Mouse (Mus musculus) liver, postnatal 0 days (tissue): Measurements from ENCODE around the gene Plch2. TPM values are rescaled to one million over a fixed set of nuclear protein-coding genes. Genes with fewer than 3 reads are reported as not detected.
A peak's percentile ranks its signal among the peaks of the same experiment; 100 is the strongest.

ENCODE experiments used
- ATAC-seq: fragments of 200-750 bp; cut with Nextera tagmentation; 2 replicates; pipeline ENCODE4 v1.8.0; 2017; ENCODE audit warnings: mild to moderate bottlenecking, moderate library complexity
- DNase-seq: peaks from one replicate; pipeline ENCODE4 v3.0.0-alpha.2; 2016
- H3K27ac ChIP-seq: fragments of 300-500 bp; sonication (generic); 2 replicates; pipeline ENCODE4 v1.5.1; 2014; ENCODE audit warnings: antibody characterized with exemption, moderate library complexity, mild to moderate bottlenecking, low read depth
- H3K27me3 ChIP-seq: fragments of 300-500 bp; sonication (generic); 2 replicates; pipeline ENCODE4 v1.6.1; 2014; ENCODE audit warnings: low read length, control low read depth, mixed read lengths; ENCODE audit not compliant: insufficient read depth
- H3K36me3 ChIP-seq: fragments of 300-500 bp; sonication (generic); replicated peaks from 2 replicates; pipeline ENCODE4 v1.6.1; 2014; ENCODE audit warnings: mild to moderate bottlenecking, control low read depth, low read length, moderate library complexity, mixed read lengths; ENCODE audit not compliant: insufficient read depth
- H3K4me1 ChIP-seq: fragments of 300-500 bp; sonication (generic); 2 replicates; pipeline ENCODE4 v1.6.1; 2014; ENCODE audit warnings: antibody characterized with exemption, mild to moderate bottlenecking, control low read depth; ENCODE audit not compliant: insufficient read depth
- H3K4me2 ChIP-seq: fragments of 300-500 bp; sonication (generic); 2 replicates; pipeline ENCODE4 v1.6.1; 2014; ENCODE audit warnings: low read depth, mild to moderate bottlenecking, low read length, moderate library complexity, mixed read lengths
- H3K4me3 ChIP-seq: fragments of 300-500 bp; sonication (generic); 2 replicates; pipeline ENCODE4 v1.5.1; 2014; ENCODE audit warnings: low read depth, low read length
- H3K9ac ChIP-seq: fragments of 300-500 bp; sonication (generic); replicated peaks from 2 replicates; pipeline ENCODE4 v1.6.1; 2014; ENCODE audit warnings: mild to moderate bottlenecking, moderate library complexity
- H3K9me3 ChIP-seq: fragments of 300-500 bp; sonication (generic); 2 replicates; pipeline ENCODE4 v1.6.1; 2016; ENCODE audit warnings: mild to moderate bottlenecking, control low read depth, low read length, mixed read lengths
- CTCF ChIP-seq: sonication (generic); IDR thresholded peaks from 2 replicates; pipeline ENCODE4 v1.5.1; 2016; ENCODE audit warnings: antibody characterized with exemption, low read depth
- EP300 ChIP-seq: IDR thresholded peaks from 2 replicates; pipeline ENCODE4 v1.6.1; 2016; ENCODE audit warnings: antibody characterized with exemption, low read depth, mild to moderate bottlenecking
- WGBS: fragments of 180-500 bp; shearing (Covaris S2); extraction: QIAGEN DNeasy Blood & Tissue Kit; methylation state at CpG from one replicate; pipeline ENCODE4 v1.1.7; 2014; ENCODE audit not compliant: insufficient replicate concordance; 5-methylcytosine and 5-hydroxymethylcytosine counted together
- polyA plus RNA-seq: library from polyadenylated mRNA; unstranded; fragments of >200 nt; fragmentation: Nextera tagmentation; extraction: Ambion mirVana; gene quantifications from 2 replicates; pipeline ENCODE4 v1.2.1, GENCODE M21; 2015

The Plch2 gene
- polyA plus RNA-seq, 1 experiment from 2014 or later, result not detected

DNA sequence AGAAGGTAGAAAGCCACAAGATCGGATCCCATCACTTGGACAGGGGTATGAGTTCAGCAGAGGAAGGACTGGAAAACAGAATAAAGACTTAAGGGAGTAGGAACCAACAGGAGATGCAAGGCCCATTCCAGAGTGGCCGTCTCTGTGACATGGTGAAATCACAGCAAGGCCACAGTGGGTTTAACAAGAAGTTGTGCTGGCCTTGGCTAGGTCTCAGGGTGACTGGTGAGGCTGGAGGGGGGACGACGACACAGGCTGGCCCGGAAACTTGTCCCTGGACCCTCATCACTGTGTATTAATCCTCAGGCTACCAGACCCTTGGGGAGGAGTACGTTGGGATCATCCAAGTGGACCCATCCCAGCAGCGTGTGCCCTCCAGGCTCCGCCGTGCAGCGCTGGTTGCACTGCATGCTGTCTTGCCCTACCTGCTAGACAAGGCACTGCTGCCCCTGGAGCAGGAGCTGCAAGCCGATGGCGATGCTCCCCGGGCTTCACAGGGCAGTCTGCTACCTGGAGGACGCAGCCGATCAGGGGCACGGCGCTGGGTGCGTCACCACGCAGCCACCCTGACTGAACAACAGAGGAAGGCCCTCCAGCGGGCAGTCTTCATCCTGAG, 11.9 kb upstream of the Plch2 start:
- DNase-seq, result no peak
- ATAC-seq, result no peak
- Histone ChIP-seq H3K27ac (no peak overlapping the region), H3K9ac (no peak overlapping the region), H3K9me3 (no peaks in the 10 kb centered on the region), H3K27me3 (no peaks in the 10 kb centered on the region), H3K36me3 (peaks cover 48% of the 10 kb centered on the region), H3K4me2 (peak overlapping the region; percentile 86; the same call in 1 of the 2 replicates), H3K4me3 (no peak overlapping the region), H3K4me1 (peaks cover 12% of the 10 kb centered on the region)
- no peak for TF ChIP-seq CTCF
- no peak for TF ChIP-seq EP300
- WGBS, result 91% methylated on average over 20 of the region's 20 CpGs

DNA sequence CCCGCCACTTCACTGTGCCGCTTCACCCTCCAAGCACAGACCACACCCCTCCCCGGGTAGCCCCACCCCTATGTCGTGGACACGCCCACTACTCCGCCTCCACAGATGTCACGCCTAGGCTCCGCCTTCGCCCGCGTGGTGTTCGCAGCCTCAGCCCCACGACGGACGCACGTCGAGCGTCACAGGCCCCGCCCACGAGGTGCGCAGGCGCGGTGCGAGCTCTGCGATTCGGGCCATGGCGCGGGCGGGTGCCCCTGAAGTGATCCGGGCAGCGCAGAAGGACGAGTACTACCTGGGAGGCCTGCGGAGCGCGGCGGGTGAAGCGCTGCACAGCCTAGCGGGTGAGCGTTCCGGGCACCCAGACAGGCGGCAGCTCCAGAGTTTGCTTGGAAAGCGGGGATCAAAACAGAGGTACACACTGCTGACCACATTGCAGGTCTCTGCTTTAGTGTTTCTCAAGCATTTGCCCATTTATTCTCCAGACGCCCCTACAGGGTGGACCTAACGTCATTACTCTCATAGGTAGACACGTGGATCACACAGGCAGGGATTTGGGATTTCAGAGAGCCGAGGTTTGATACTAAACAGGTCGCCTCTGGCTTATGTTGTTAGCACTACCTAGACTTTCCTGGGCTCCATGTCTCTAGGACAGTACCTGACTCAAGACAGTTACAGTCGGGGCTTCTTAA, 10.4 kb upstream of the Plch2 start, which contains the start of gene Pex10:
Gene Pex10 (plus strand): TSS at position 183 of the 689 bp plus-strand sequence.
- DNase-seq, result peak; percentile 100
- peak within 1 kb of the TSS; percentile 86 for H3K4me2 ChIP-seq

DNA sequence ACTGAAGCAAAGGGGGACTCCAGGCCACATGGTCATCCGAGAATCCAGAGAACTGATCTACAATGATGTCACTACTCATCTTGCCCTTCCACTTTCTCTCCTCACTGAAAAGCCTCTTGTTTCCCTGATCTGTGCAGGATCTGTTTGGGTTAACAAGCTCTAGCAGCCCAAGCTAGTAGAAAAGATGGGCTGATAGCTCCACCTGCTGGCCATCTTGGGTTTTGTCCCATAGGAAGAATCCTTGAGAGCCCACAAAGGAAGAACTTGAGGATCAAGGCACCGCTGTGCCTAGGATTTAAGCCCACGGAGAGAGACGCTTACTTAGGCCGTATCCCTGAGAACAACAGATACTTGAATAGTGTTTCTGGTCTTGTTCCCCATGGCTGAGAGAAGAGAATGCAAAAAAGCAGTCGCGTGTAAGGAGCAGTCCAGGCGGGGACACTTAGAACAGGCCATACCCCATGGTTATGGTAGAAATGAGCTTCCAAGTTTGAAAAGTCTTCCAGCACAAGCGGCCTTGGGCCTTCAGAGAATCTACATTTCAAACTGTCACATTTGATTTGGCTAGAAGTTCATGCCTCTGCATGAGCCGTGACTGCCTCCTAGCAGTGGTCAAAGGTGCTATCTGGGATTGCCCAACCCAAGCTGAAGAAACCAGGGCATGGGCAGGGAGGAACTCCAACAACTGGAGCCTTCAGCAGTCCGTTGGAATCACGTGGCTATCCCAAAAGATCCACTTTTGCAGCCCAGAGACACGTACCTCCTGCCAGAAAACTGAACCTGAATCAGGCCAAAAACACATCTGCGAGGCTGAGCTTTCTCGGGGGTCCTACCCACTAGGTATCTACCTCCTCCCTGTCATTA, 9.6 kb upstream of the Plch2 start:
- ATAC-seq (peak; percentile 67), DNase-seq (peak; percentile 89)
- TF ChIP-seq EP300, result no peak; the same call in 1 of the 2 replicates
- TF ChIP-seq CTCF, result peak; percentile 94
- no peaks in the 10 kb centered on the region for H3K9me3 ChIP-seq
- H3K4me1 ChIP-seq, result peaks cover 12% of the 10 kb centered on the region
- no peaks in the 10 kb centered on the region for H3K27me3 ChIP-seq
- H3K9ac ChIP-seq, result peak overlapping the region; percentile 50; the same call in 1 of the 2 replicates
- WGBS, result 2% methylated on average over 15 of the region's 15 CpGs
- H3K36me3 ChIP-seq, result peaks cover 28% of the 10 kb centered on the region
- H3K4me2 ChIP-seq, result peak overlapping the region; percentile 86
- peak overlapping the region; percentile 59 for H3K4me3 ChIP-seq
- peak overlapping the region; percentile 81 for H3K27ac ChIP-seq

More for the DNA sequence above, 10.4 kb upstream of the Plch2 start, which contains the start of gene Pex10:
- Histone ChIP-seq H3K9me3 (no peaks in the 10 kb centered on the region), H3K4me3 (peak within 1 kb of the TSS; percentile 59), H3K36me3 (peaks cover 35% of the 10 kb centered on the region), H3K9ac (peak within 1 kb of the TSS; percentile 68), H3K27me3 (no peaks in the 10 kb centered on the region), H3K4me1 (peaks cover 12% of the 10 kb centered on the region), H3K27ac (peak within 1 kb of the TSS; percentile 81)
- WGBS, result under 1% methylated on average over 48 of the region's 48 CpGs
- peak; percentile 94 for ATAC-seq
- TF ChIP-seq CTCF (no peak), EP300 (no peak)

DNA sequence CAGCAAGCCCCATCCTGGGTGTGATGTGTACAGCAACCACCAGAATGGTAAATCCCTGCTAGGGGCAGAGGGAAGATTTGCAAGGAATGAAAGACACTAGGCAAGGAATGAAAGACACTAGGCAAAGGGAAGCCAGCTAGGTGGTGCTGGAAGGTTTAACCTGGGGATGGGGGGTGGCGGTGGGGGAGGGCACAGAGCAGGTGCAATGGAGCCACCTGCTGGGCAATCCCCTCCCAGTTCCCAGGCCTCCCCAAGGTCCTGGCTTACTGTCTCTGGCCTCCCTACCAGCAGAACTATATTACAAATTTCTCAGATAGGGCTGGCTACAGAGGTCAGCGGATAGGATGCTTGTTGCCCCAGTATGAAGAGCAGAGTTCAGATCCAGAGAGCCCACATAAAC, 7.9 kb upstream of the Plch2 start:
- Histone ChIP-seq H3K4me1 (peaks cover 12% of the 10 kb centered on the region), H3K9me3 (no peaks in the 10 kb centered on the region), H3K27me3 (no peaks in the 10 kb centered on the region), H3K9ac (no peak overlapping the region), H3K36me3 (peaks cover 10% of the 10 kb centered on the region; the same call in 1 of the 2 replicates), H3K27ac (no peak overlapping the region), H3K4me2 (no peak overlapping the region), H3K4me3 (no peak overlapping the region)
- no peak for DNase-seq
- 72% methylated on average over 2 of the region's 2 CpGs for WGBS
- no peak for TF ChIP-seq CTCF
- no peak for TF ChIP-seq EP300
- no peak for ATAC-seq

DNA sequence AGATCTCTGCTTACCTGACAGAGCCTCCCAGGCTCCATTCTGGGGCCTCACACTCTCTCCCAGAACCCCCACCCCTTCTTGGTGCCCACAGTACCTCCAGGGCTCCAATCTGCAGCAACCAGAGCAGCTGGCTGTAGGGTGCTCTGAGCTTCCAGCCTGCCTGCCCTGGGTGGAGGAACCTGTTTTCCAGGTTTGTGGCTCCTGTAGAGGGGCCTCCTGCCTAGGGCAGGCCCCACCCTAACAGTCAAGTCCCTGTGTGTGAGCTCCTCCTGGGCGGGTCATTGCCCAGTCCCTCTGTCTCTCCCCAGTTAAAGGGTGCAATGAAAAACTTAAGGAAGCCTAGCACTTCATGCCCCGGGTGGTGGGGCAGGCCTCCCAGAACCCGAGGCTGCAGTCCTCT, 7.3 kb upstream of the Plch2 start:
- no peaks in the 10 kb centered on the region for H3K27me3 ChIP-seq
- no peak overlapping the region for H3K9ac ChIP-seq
- no peak overlapping the region for H3K27ac ChIP-seq
- no peak for DNase-seq
- 56% methylated on average over 3 of the region's 3 CpGs for WGBS
- peaks cover 12% of the 10 kb centered on the region for H3K4me1 ChIP-seq
- no peak for ATAC-seq
- H3K4me3 ChIP-seq, result no peak overlapping the region
- no peaks in the 10 kb centered on the region for H3K9me3 ChIP-seq
- H3K4me2 ChIP-seq, result no peak overlapping the region
- no peak for TF ChIP-seq EP300
- TF ChIP-seq CTCF, result no peak
- H3K36me3 ChIP-seq, result peaks cover 7% of the 10 kb centered on the region; the same call in 1 of the 2 replicates
